ENCODE assay signal across 21 mouse cellular contexts in the genomic region with DNA sequence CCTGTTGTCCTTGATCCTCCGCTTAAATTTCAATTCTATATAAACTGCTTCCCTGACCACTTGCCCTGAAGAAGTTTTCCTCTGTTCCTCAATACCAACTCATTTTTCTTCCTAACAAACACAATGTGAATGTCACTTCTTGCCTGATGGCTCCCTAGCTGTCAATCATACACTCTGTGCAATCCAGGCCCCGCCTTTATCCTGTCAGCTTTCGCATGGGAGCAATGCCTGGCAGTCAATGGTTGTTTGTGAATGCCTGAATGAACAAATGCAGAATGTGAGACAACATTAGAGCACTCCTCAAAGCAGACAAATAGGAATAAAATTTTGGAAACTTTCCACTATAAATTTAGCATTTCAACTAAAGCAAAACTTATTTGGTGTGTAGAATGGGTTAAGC.
DNase-seq lines count a peak whose midpoint lies in the region; ATAC-seq lines count a peak whose summit lies in the region.
"Had no signal": no experiment of that assay in that cellular context is flagged by ENCODE, and none has a peak within 500 bp of the region (broad histone marks: within the 10 kb centered on the region; RNA-seq: fewer than 3 reads in every experiment).

No protein-coding gene starts in this region.

- 49% methylated on average over 3 of the region's 3 CpGs for WGBS in forebrain, embryonic 15.5 days
- WGBS in forebrain, embryonic 10.5 days = 75% methylated on average over 3 of the region's 3 CpGs
- WGBS in forebrain, embryonic 16.5 days = 54% methylated on average over 3 of the region's 3 CpGs
- WGBS in hindbrain, embryonic 12.5 days = 63% methylated on average over 3 of the region's 3 CpGs

- no peak overlapping the region for H3K27ac ChIP-seq in forebrain, embryonic 15.5 days (replicated peaks)
- no peak overlapping the region for H3K27ac ChIP-seq in forebrain, embryonic 10.5 days
- no peak overlapping the region for H3K27ac ChIP-seq in forebrain, embryonic 16.5 days (ENCODE audit: low read length)
- H3K27ac ChIP-seq in hindbrain, embryonic 12.5 days = no peak overlapping the region
- H3K27ac ChIP-seq: embryonic facial prominence, embryonic 12.5 days; embryonic facial prominence, embryonic 15.5 days; hindbrain, embryonic 13.5 days; intestine, embryonic 15.5 days had no signal

- H3K4me1 ChIP-seq in forebrain, embryonic 15.5 days = peaks cover 5% of the 10 kb centered on the region; the same call in 1 of the 2 replicates
- H3K4me1 ChIP-seq in forebrain, embryonic 10.5 days = peaks cover 8% of the 10 kb centered on the region
- H3K4me1 ChIP-seq in forebrain, embryonic 16.5 days (replicated peaks; ENCODE audit: control insufficient read depth, insufficient read depth, low read length) = no peaks in the 10 kb centered on the region; the same call in 1 of the 2 replicates
- no peaks in the 10 kb centered on the region for H3K4me1 ChIP-seq in hindbrain, embryonic 12.5 days
- H3K4me1 ChIP-seq: embryonic facial prominence, embryonic 12.5 days; embryonic facial prominence, embryonic 15.5 days; hindbrain, embryonic 13.5 days; intestine, embryonic 15.5 days had no signal

- H3K9ac ChIP-seq in forebrain, embryonic 15.5 days (replicated peaks) = no peak overlapping the region
- H3K9ac ChIP-seq in forebrain, embryonic 16.5 days (replicated peaks; ENCODE audit: low read depth, low read length) = no peak overlapping the region
- H3K9ac ChIP-seq in hindbrain, embryonic 12.5 days = no peak overlapping the region
- H3K9ac ChIP-seq: embryonic facial prominence, embryonic 12.5 days; embryonic facial prominence, embryonic 15.5 days; hindbrain, embryonic 13.5 days; intestine, embryonic 15.5 days had no signal

- no peak overlapping the region for H3K4me2 ChIP-seq in forebrain, embryonic 15.5 days (replicated peaks)
- H3K4me2 ChIP-seq in forebrain, embryonic 16.5 days (ENCODE audit: low read length) = no peak overlapping the region
- no peak overlapping the region for H3K4me2 ChIP-seq in hindbrain, embryonic 12.5 days (replicated peaks)
- H3K4me2 ChIP-seq: embryonic facial prominence, embryonic 12.5 days; embryonic facial prominence, embryonic 15.5 days; heart, embryonic 11.5 days; hindbrain, embryonic 13.5 days; intestine, embryonic 15.5 days had no signal

- no peaks in the 10 kb centered on the region for H3K27me3 ChIP-seq in forebrain, embryonic 15.5 days
- no peaks in the 10 kb centered on the region for H3K27me3 ChIP-seq in forebrain, embryonic 10.5 days (ENCODE audit: poor library complexity, severe bottlenecking)
- no peaks in the 10 kb centered on the region for H3K27me3 ChIP-seq in forebrain, embryonic 16.5 days (replicated peaks; ENCODE audit: control insufficient read depth, insufficient read depth, low read length)
- H3K27me3 ChIP-seq in hindbrain, embryonic 12.5 days = no peaks in the 10 kb centered on the region
- H3K27me3 ChIP-seq: embryonic facial prominence, embryonic 12.5 days; embryonic facial prominence, embryonic 15.5 days; hindbrain, embryonic 13.5 days; intestine, embryonic 15.5 days had no signal

- no peak overlapping the region for H3K4me3 ChIP-seq in forebrain, embryonic 15.5 days
- H3K4me3 ChIP-seq in forebrain, embryonic 10.5 days = no peak overlapping the region
- no peak overlapping the region for H3K4me3 ChIP-seq in forebrain, embryonic 16.5 days (replicated peaks; ENCODE audit: low read length)
- no peak overlapping the region for H3K4me3 ChIP-seq in hindbrain, embryonic 12.5 days
- H3K4me3 ChIP-seq: embryonic facial prominence, embryonic 12.5 days; embryonic facial prominence, embryonic 15.5 days; hindbrain, embryonic 13.5 days; intestine, embryonic 15.5 days had no signal

- peak; percentile 58; the same call in 1 of the 2 replicates for ATAC-seq in forebrain, embryonic 15.5 days (replicated peaks)
- peak; percentile 79 for ATAC-seq in forebrain, embryonic 16.5 days
- ATAC-seq in hindbrain, embryonic 12.5 days (ENCODE audit: low FRiP score) = no peak
- ATAC-seq: CD4-positive, CD25-positive, alpha-beta regulatory T cell, adult 4 months; hindbrain, embryonic 16.5 days; intestine, embryonic 15.5 days had no signal

- H3K36me3 ChIP-seq in forebrain, embryonic 15.5 days = no peaks in the 10 kb centered on the region
- no peaks in the 10 kb centered on the region for H3K36me3 ChIP-seq in forebrain, embryonic 10.5 days (replicated peaks)
- H3K36me3 ChIP-seq in forebrain, embryonic 16.5 days (ENCODE audit: control insufficient read depth, insufficient read depth) = no peaks in the 10 kb centered on the region
- no peaks in the 10 kb centered on the region for H3K36me3 ChIP-seq in hindbrain, embryonic 12.5 days
- H3K36me3 ChIP-seq: embryonic facial prominence, embryonic 12.5 days; embryonic facial prominence, embryonic 15.5 days; hindbrain, embryonic 13.5 days; intestine, embryonic 15.5 days had no signal

- DNase-seq in forebrain, embryonic 10.5 days (ENCODE audit: extremely low spot score, low spot score) = no peak
- DNase-seq in retina, postnatal 1 day = peak; percentile 44
- no peak for DNase-seq in gastrocnemius, postnatal 4 days (ENCODE audit: low spot score in 2 of 2)
- DNase-seq: adrenal gland, adult 8-10 months; adrenal gland, postnatal 25 days; cerebellum, adult 18-20 months; cerebellum, adult 9-10 months; gastrocnemius, postnatal 10 days; gastrocnemius, postnatal 36 days; heart, adult 11 months; kidney, adult 11 months had no signal

- no peaks in the 10 kb centered on the region for H3K9me3 ChIP-seq in forebrain, embryonic 15.5 days
- no peaks in the 10 kb centered on the region for H3K9me3 ChIP-seq in forebrain, embryonic 10.5 days
- no peaks in the 10 kb centered on the region for H3K9me3 ChIP-seq in forebrain, embryonic 16.5 days (ENCODE audit: control insufficient read depth, low read length)
- H3K9me3 ChIP-seq in hindbrain, embryonic 12.5 days (replicated peaks) = no peaks in the 10 kb centered on the region
- H3K9me3 ChIP-seq: embryonic facial prominence, embryonic 12.5 days; embryonic facial prominence, embryonic 15.5 days; hindbrain, embryonic 13.5 days; intestine, embryonic 15.5 days had no signal
